Mouse (Mus musculus): ENCODE measurements around the gene C130074G19Rik. TPM values are rescaled to one million over a fixed set of nuclear protein-coding genes. Genes with fewer than 3 reads are reported as not detected.

The C130074G19Rik gene
- polyA plus RNA-seq, 1 experiment from 2014 or later, result 2.0 TPM

DNA sequence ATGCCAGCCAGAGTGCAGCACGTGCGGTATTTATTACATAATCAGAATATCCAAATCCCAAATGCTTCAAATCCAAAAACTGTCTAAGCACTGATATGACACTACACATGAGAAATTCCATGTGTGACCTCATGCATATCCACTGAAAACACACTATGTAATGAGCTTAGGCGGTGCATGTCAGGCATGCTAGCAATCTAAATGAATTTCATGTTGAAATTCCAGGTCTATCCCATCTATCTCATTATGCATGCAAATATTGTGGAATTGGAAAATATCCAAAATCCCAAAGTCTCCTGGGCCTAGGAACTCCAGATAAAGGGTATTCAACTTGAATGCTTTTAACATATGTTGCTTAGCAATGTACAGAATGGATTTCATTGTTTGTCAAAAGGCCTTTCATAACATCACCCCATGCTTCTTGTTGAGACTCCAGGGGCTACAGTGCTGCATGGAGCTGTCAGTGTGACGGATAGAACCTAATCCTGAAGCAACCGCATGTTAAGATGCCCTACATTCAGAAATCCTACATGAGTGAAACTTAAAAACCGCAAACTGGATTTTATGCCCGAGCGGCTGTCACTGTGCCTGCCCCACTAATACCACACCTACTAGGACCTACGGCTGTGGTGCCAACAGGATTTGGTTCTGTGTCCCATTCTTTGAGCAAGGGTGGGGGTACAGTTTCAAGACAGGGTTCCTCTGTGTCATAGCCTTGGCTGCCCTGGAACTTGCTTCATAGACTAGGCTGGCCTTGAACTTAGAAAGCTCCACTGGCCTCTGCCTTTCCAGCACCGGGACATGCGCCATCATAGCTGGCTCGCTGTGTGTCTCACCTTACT lies 23.1 kb upstream of the C130074G19Rik start:
- Histone ChIP-seq H3K4me3 (replicated peaks) (no peak overlapping the region), H3K27me3 (no peaks in the 10 kb centered on the region), H3K4me2 (no peak overlapping the region), H3K27ac (replicated peaks) (no peak overlapping the region), H3K36me3 (replicated peaks) (no peaks in the 10 kb centered on the region), H3K9ac (no peak overlapping the region), H3K9me3 (replicated peaks) (no peaks in the 10 kb centered on the region), H3K4me1 (replicated peaks) (no peaks in the 10 kb centered on the region)
- 80% methylated on average over 12 of the region's 12 CpGs for WGBS (ENCODE audit: insufficient replicate concordance)
- ATAC-seq (ENCODE audit: insufficient read depth), result no peak

DNA sequence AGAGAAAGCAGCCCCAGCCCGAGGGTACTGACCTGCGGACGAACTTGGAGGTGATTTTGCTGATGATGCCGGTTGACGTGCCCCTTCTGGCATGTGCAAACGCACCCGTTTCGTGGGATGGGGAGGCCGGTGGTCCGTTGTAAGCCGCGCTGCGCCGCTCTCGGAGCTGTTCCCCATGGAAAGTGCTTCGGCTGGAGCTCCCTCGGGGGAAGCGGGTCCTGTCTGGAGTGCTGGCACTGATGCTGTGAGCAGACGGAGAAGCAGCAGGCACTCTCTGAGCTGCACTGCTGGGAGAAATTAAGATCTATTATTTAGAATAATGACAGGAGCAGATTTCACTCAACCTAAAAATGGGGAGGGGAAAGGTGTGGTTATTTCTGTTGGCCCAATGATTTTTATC lies 22.4 kb upstream of the C130074G19Rik start:
- no peaks in the 10 kb centered on the region for H3K36me3 ChIP-seq (replicated peaks)
- H3K4me1 ChIP-seq (replicated peaks), result no peaks in the 10 kb centered on the region
- H3K9ac ChIP-seq, result no peak overlapping the region
- no peak for ATAC-seq (ENCODE audit: insufficient read depth)
- no peak overlapping the region for H3K27ac ChIP-seq (replicated peaks)
- WGBS (ENCODE audit: insufficient replicate concordance), result 74% methylated on average over 19 of the region's 19 CpGs
- no peaks in the 10 kb centered on the region for H3K27me3 ChIP-seq
- no peaks in the 10 kb centered on the region for H3K9me3 ChIP-seq (replicated peaks)
- H3K4me2 ChIP-seq, result no peak overlapping the region
- H3K4me3 ChIP-seq (replicated peaks), result no peak overlapping the region

DNA sequence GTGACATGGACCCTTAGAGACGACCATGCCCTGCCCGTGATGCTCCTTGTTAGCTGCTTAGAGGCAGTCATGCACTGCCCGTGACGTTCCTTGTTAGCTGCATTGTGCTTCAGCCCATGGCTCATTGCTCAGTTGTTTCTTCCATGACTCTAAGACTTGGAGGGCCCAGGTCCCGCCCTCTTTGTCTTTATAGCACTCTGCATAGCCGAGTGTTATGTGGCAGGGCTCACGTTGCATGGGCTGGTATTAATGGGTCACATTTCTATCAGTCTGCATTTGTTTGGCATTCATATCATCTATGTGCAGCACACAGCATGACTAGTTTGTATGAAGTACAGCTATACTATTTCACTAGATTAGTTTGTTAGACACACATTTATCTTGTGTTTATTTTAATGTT lies 20.7 kb upstream of the C130074G19Rik start:
- Histone ChIP-seq H3K4me1 (replicated peaks) (no peaks in the 10 kb centered on the region), H3K9ac (no peak overlapping the region), H3K4me2 (no peak overlapping the region), H3K36me3 (replicated peaks) (no peaks in the 10 kb centered on the region), H3K4me3 (replicated peaks) (no peak overlapping the region), H3K27ac (replicated peaks) (no peak overlapping the region), H3K9me3 (replicated peaks) (no peaks in the 10 kb centered on the region), H3K27me3 (no peaks in the 10 kb centered on the region)
- 56% methylated on average over 7 of the region's 7 CpGs for WGBS (ENCODE audit: insufficient replicate concordance)
- ATAC-seq (ENCODE audit: insufficient read depth), result no peak

DNA sequence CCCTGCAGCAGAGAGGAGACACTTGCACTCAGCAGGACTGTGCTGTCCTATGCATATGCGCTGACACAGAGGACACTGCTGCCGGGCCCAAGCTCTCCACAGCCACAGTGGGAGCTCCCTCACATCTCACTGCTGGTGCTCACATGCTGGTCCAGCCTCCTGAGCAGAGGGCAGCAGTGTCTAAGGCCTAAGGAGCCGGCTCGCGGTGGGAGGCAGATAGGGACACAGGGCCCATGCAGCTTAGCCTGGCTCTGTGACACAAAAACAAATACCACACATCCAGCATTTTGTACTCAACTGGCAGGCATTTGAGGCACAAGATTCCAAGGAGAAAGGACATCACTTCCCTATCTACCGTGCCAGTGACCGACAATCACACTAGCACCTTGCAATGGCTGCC lies 19.9 kb upstream of the C130074G19Rik start:
- Histone ChIP-seq H3K4me3 (replicated peaks) (no peak overlapping the region), H3K4me1 (replicated peaks) (no peaks in the 10 kb centered on the region), H3K27me3 (no peaks in the 10 kb centered on the region), H3K9me3 (replicated peaks) (no peaks in the 10 kb centered on the region), H3K9ac (no peak overlapping the region), H3K27ac (replicated peaks) (no peak overlapping the region), H3K36me3 (replicated peaks) (no peaks in the 10 kb centered on the region), H3K4me2 (no peak overlapping the region)
- no peak for ATAC-seq (ENCODE audit: insufficient read depth)
- WGBS (ENCODE audit: insufficient replicate concordance), result 75% methylated on average over 7 of the region's 7 CpGs

DNA sequence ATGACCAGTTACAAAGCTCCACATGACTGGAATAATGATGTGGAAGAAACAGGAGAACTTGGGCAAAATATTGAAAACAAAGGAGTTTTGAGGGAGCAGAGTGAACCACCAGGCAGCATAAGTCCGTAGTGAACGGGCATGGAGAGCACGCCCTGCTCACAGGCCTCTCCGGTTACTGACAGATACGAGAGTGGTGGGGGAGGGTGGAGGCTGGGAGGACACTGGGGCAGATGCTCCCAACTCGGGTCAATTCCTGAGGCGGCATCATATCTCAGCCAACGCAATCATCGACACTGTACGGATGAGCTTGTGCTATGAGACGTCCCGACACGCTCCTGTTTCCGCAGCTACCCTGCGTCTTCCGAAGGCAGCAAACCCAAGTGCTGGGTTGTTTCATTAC lies 14.3 kb upstream of the C130074G19Rik start:
- no peak overlapping the region for H3K4me3 ChIP-seq (replicated peaks)
- H3K4me2 ChIP-seq, result no peak overlapping the region
- ATAC-seq (ENCODE audit: insufficient read depth), result no peak
- H3K9ac ChIP-seq, result no peak overlapping the region
- no peaks in the 10 kb centered on the region for H3K9me3 ChIP-seq (replicated peaks)
- no peaks in the 10 kb centered on the region for H3K36me3 ChIP-seq (replicated peaks)
- H3K27ac ChIP-seq (replicated peaks), result no peak overlapping the region
- 76% methylated on average over 16 of the region's 16 CpGs for WGBS (ENCODE audit: insufficient replicate concordance)
- H3K27me3 ChIP-seq, result no peaks in the 10 kb centered on the region
- H3K4me1 ChIP-seq (replicated peaks), result no peaks in the 10 kb centered on the region

DNA sequence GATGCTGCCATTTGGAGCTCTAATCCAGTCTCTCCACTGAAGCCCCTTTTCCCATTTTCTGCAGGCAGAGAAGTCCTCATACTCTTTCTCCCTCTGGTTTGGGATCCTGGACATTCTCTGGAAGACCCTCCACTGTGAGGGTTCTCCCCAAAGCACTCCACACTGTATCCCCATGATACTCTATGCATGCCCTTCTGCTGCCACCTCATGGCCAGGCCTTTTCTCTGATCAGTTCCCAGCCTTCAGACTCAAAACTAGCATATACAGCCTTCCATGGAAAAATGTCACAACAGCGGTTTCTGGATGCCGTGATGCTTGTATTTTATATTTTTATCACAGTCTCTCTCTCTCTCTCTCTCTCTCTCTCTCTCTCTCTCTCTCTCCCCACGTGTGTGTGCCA lies 9.0 kb upstream of the C130074G19Rik start:
- WGBS (ENCODE audit: insufficient replicate concordance), result 51% methylated on average over 3 of the region's 3 CpGs
- Histone ChIP-seq H3K4me2 (no peak overlapping the region), H3K27me3 (no peaks in the 10 kb centered on the region), H3K4me1 (replicated peaks) (no peaks in the 10 kb centered on the region), H3K4me3 (replicated peaks) (no peak overlapping the region), H3K36me3 (replicated peaks) (no peaks in the 10 kb centered on the region), H3K9me3 (replicated peaks) (no peaks in the 10 kb centered on the region), H3K9ac (no peak overlapping the region), H3K27ac (replicated peaks) (no peak overlapping the region)
- no peak for ATAC-seq (ENCODE audit: insufficient read depth)

DNA sequence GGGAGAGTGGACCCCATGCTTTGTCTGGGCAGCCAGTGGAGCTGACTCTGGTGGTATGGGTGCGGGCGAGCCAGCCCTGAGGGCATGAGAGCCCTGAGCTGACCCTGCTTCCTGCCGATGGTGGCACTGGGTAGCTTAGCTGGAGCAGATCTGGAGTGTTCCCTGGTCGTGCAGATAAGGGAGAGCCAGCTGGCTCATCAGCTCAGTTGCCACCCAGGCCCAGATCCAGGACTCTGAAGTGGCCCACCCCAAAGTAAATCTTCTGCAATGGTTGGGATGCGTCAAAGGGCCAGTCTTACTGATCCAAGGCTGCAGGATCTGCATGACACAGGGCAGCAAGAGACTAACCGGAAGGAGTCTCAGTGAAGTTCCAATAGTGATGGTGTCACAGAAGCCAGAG lies 6.4 kb upstream of the C130074G19Rik start:
- WGBS (ENCODE audit: insufficient replicate concordance), result 63% methylated on average over 6 of the region's 6 CpGs
- Histone ChIP-seq H3K4me3 (replicated peaks) (no peak overlapping the region), H3K27me3 (no peaks in the 10 kb centered on the region; the same call in 1 of the 2 replicates), H3K9ac (no peak overlapping the region), H3K4me2 (no peak overlapping the region), H3K36me3 (replicated peaks) (no peaks in the 10 kb centered on the region), H3K27ac (replicated peaks) (no peak overlapping the region), H3K9me3 (replicated peaks) (no peaks in the 10 kb centered on the region), H3K4me1 (replicated peaks) (no peaks in the 10 kb centered on the region)
- no peak for ATAC-seq (ENCODE audit: insufficient read depth)

DNA sequence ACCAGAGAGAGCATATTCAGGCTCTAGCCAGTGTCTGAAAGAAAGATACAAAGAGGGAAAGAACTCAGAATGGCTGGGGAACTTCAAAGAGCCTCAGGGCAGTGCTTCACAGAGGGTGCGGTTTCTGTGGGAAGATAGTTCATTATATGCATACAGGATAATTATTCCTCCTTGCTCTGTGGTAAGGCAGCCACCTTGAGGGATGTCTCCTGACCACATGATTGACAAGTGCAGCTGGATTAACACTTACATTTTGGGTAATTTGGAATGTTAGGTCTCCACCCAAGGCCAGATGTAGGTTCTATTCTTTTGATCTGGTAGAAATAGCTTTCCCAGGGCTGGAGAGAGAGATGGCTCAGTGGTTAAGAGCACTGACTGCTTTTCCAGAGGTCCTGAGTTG lies 3.1 kb upstream of the C130074G19Rik start:
- Histone ChIP-seq H3K36me3 (replicated peaks) (no peaks in the 10 kb centered on the region), H3K4me1 (replicated peaks) (no peaks in the 10 kb centered on the region), H3K27ac (replicated peaks) (no peak overlapping the region), H3K9ac (no peak overlapping the region), H3K9me3 (replicated peaks) (no peaks in the 10 kb centered on the region), H3K4me2 (no peak overlapping the region), H3K27me3 (peaks cover 31% of the 10 kb centered on the region), H3K4me3 (replicated peaks) (no peak overlapping the region)
- WGBS (ENCODE audit: insufficient replicate concordance), result 43% methylated on average over 1 of the region's 1 CpGs
- no peak for ATAC-seq (ENCODE audit: insufficient read depth)

DNA sequence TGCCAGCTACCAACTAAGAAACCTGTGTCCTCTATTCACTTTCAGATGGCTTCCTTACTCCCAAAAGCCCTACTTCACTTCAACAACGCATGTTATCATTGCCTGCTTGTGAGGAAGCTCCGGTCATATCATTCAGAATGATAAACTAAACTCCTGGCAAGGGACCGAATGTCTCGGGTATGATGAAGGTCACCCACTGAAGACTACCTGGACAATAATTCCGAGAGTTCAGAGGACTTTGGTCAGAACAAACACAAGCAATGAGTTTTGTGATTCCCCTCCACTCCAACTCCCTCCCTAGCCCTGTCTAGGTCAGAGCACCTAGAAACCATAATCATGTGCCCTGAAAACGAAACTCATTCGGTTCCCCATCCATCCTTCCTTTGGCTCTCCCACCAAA lies 1.2 kb downstream of the C130074G19Rik start:
- 23% methylated on average over 7 of the region's 7 CpGs for WGBS (ENCODE audit: insufficient replicate concordance)
- Histone ChIP-seq H3K27me3 (peaks cover 36% of the 10 kb centered on the region), H3K4me1 (replicated peaks) (0 out of 2 replicates have a peak, but pooled peaks cover 5% of the 10 kb centered on the region), H3K9me3 (replicated peaks) (no peaks in the 10 kb centered on the region), H3K27ac (replicated peaks) (no peak overlapping the region), H3K36me3 (replicated peaks) (no peaks in the 10 kb centered on the region), H3K4me2 (peak overlapping the region; percentile 49), H3K9ac (0 out of 2 replicates have a peak overlapping the region, but pooled peaks have one; percentile 50), H3K4me3 (replicated peaks) (peak overlapping the region; percentile 57)
- ATAC-seq (ENCODE audit: insufficient read depth), result no peak

DNA sequence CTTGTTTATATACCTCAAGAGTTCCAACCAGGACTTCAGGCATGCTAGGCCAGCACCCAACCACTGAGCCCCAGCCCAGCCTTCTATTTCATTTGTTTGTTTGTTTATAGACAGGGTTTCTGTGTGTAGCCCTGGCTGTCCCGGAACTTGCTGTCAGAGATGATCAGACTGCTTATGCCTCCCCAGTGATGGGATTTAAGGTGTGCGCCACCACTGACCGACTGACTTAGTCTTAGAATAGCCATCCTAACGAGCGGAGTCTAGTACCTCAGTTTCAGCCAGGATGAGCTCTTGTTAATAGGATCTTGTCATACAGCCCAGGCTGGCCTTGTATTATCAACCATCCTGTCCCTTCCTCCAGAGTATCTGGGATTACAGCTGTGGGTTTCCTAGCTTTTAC lies 1.8 kb downstream of the C130074G19Rik start:
- no peak overlapping the region for H3K9ac ChIP-seq
- H3K4me3 ChIP-seq (replicated peaks), result peak overlapping the region; percentile 57
- no peaks in the 10 kb centered on the region for H3K36me3 ChIP-seq (replicated peaks)
- H3K9me3 ChIP-seq (replicated peaks), result no peaks in the 10 kb centered on the region
- H3K27ac ChIP-seq (replicated peaks), result no peak overlapping the region
- peak overlapping the region; percentile 42 for H3K4me2 ChIP-seq
- 0 out of 2 replicates have a peak, but pooled peaks cover 5% of the 10 kb centered on the region for H3K4me1 ChIP-seq (replicated peaks)
- 69% methylated on average over 5 of the region's 5 CpGs for WGBS (ENCODE audit: insufficient replicate concordance)
- ATAC-seq (ENCODE audit: insufficient read depth), result no peak
- H3K27me3 ChIP-seq, result peaks cover 36% of the 10 kb centered on the region

DNA sequence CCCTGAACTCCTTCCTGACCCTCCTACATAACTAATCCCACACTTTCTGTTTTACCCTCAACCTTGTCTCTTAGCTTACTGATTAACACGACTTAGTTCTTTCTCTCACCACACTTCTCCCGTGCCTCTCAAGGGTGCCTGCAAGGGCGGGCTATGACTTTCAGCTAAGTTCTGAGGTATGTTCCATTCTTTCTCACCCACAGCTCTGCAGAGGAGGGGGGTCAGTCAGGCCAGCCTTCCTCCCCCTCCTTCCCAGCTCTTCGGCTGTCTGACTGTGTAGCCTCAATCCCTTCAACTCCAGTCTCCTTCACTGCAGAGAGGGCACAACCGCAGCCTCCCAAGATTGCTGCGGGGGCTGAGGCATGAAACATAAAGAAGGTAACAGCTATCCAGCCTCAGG lies 4.2 kb downstream of the C130074G19Rik start:
- WGBS (ENCODE audit: insufficient replicate concordance), result 66% methylated on average over 6 of the region's 6 CpGs

More for the DNA sequence above, 4.2 kb downstream of the C130074G19Rik start:
- H3K27me3 ChIP-seq, result peaks cover 32% of the 10 kb centered on the region
- no peak overlapping the region for H3K27ac ChIP-seq (replicated peaks)
- no peaks in the 10 kb centered on the region for H3K9me3 ChIP-seq (replicated peaks)
- no peak for ATAC-seq (ENCODE audit: insufficient read depth)
- peak overlapping the region; percentile 29; the same call in 1 of the 2 replicates for H3K4me2 ChIP-seq
- no peak overlapping the region for H3K9ac ChIP-seq
- no peaks in the 10 kb centered on the region for H3K36me3 ChIP-seq (replicated peaks)
- H3K4me3 ChIP-seq (replicated peaks), result no peak overlapping the region
- H3K4me1 ChIP-seq (replicated peaks), result 0 out of 2 replicates have a peak, but pooled peaks cover 8% of the 10 kb centered on the region
